Comparison of ENCODE assay signal across 8 mouse cellular contexts in genomic region chr13:60347881-60348280, GRCm38 (mm10).
DNase-seq lines count a peak whose midpoint lies in the region; ATAC-seq and TF ChIP-seq lines count a peak whose summit lies in the region.

No protein-coding gene starts in this region.

- TF ChIP-seq CTCF in stomach, postnatal 0 days (IDR thresholded peaks at IDR 0.05; ENCODE audit: low read depth): peak; percentile 42

- WGBS in forebrain, embryonic 10.5 days: 51% methylated on average over 7 of the region's 7 CpGs
- WGBS in forebrain, embryonic 15.5 days: 14% methylated on average over 7 of the region's 7 CpGs
- WGBS in hindbrain, embryonic 15.5 days: 24% methylated on average over 7 of the region's 7 CpGs
- 11% methylated on average over 7 of the region's 7 CpGs for WGBS in stomach, postnatal 0 days

- no peaks in the 10 kb centered on the region for H3K36me3 ChIP-seq in forebrain, embryonic 10.5 days (replicated peaks)
- no peaks in the 10 kb centered on the region for H3K36me3 ChIP-seq in forebrain, embryonic 15.5 days
- no peaks in the 10 kb centered on the region for H3K36me3 ChIP-seq in hindbrain, embryonic 15.5 days
- H3K36me3 ChIP-seq in stomach, postnatal 0 days (ENCODE audit: control insufficient read depth, insufficient read depth, low read length): no peaks in the 10 kb centered on the region

- ATAC-seq in forebrain, embryonic 15.5 days (replicated peaks): no peak
- ATAC-seq in hindbrain, embryonic 15.5 days (ENCODE audit: low FRiP score, low read depth): peak; percentile 42; the same call in 1 of the 2 replicates
- peak; percentile 53; the same call in 1 of the 2 replicates for ATAC-seq in stomach, postnatal 0 days (ENCODE audit: low FRiP score, low TSS enrichment)
- no peak for ATAC-seq in inflammation-experienced regulatory T-cells, adult 6 months
- ATAC-seq in granulocyte monocyte progenitor cell, adult 5-6 weeks (replicated peaks; ENCODE audit: poor library complexity, severe bottlenecking): no peak

- H3K4me2 ChIP-seq in forebrain, embryonic 15.5 days (replicated peaks): no peak overlapping the region
- H3K4me2 ChIP-seq in hindbrain, embryonic 15.5 days: no peak overlapping the region
- H3K4me2 ChIP-seq in stomach, postnatal 0 days (replicated peaks; ENCODE audit: low read depth): no peak overlapping the region

- H3K4me1 ChIP-seq in forebrain, embryonic 10.5 days: peaks cover 7% of the 10 kb centered on the region
- no peaks in the 10 kb centered on the region for H3K4me1 ChIP-seq in forebrain, embryonic 15.5 days
- H3K4me1 ChIP-seq in hindbrain, embryonic 15.5 days (replicated peaks): 0 out of 2 replicates have a peak, but pooled peaks cover 4% of the 10 kb centered on the region
- no peaks in the 10 kb centered on the region for H3K4me1 ChIP-seq in stomach, postnatal 0 days (replicated peaks; ENCODE audit: control insufficient read depth, insufficient read depth)

- H3K27me3 ChIP-seq in forebrain, embryonic 10.5 days (ENCODE audit: poor library complexity, severe bottlenecking): no peaks in the 10 kb centered on the region
- H3K27me3 ChIP-seq in forebrain, embryonic 15.5 days: no peaks in the 10 kb centered on the region
- no peaks in the 10 kb centered on the region for H3K27me3 ChIP-seq in hindbrain, embryonic 15.5 days
- H3K27me3 ChIP-seq in stomach, postnatal 0 days (ENCODE audit: control insufficient read depth, insufficient read depth, low read length): no peaks in the 10 kb centered on the region

- H3K27ac ChIP-seq in forebrain, embryonic 10.5 days: peak overlapping the region; percentile 41; the same call in 1 of the 2 replicates
- no peak overlapping the region for H3K27ac ChIP-seq in forebrain, embryonic 15.5 days (replicated peaks)
- no peak overlapping the region for H3K27ac ChIP-seq in hindbrain, embryonic 15.5 days (replicated peaks)
- H3K27ac ChIP-seq in stomach, postnatal 0 days (replicated peaks): no peak overlapping the region

- no peak overlapping the region for H3K9ac ChIP-seq in forebrain, embryonic 15.5 days (replicated peaks)
- H3K9ac ChIP-seq in hindbrain, embryonic 15.5 days: no peak overlapping the region
- no peak overlapping the region for H3K9ac ChIP-seq in stomach, postnatal 0 days (ENCODE audit: low read length)

- no peaks in the 10 kb centered on the region for H3K9me3 ChIP-seq in forebrain, embryonic 10.5 days
- H3K9me3 ChIP-seq in forebrain, embryonic 15.5 days: no peaks in the 10 kb centered on the region
- H3K9me3 ChIP-seq in hindbrain, embryonic 15.5 days: no peaks in the 10 kb centered on the region
- H3K9me3 ChIP-seq in stomach, postnatal 0 days (ENCODE audit: control insufficient read depth, low read length): no peaks in the 10 kb centered on the region

- no peak for DNase-seq in forebrain, embryonic 10.5 days (ENCODE audit: extremely low spot score, low spot score)
- peak; percentile 7 for DNase-seq in ovary, adult 18-20 months (ENCODE audit: low spot score)
- DNase-seq in ovary, postnatal 10 days (ENCODE audit: low spot score): no peak
- peak; percentile 49 for DNase-seq in stomach, postnatal 0 days (ENCODE audit: low spot score)

- no peak overlapping the region for H3K4me3 ChIP-seq in forebrain, embryonic 10.5 days
- H3K4me3 ChIP-seq in forebrain, embryonic 15.5 days: no peak overlapping the region
- no peak overlapping the region for H3K4me3 ChIP-seq in hindbrain, embryonic 15.5 days
- no peak overlapping the region for H3K4me3 ChIP-seq in stomach, postnatal 0 days (ENCODE audit: low read depth, low read length)

- TF ChIP-seq EP300 in stomach, postnatal 0 days (optimal IDR thresholded peaks at IDR 0.05): no peak

Comparison
In these comparisons a context has a peak if more than half of its experiments do, and no peak if none do; other contexts are left out.
1. DNase-seq: peak in ovary, adult 18-20 months (single experiment) and stomach, postnatal 0 days (single experiment); none in forebrain, embryonic 10.5 days (single experiment) and ovary, postnatal 10 days (single experiment).
2. ATAC-seq: peak in hindbrain, embryonic 15.5 days (single experiment) and stomach, postnatal 0 days (single experiment); none in forebrain, embryonic 15.5 days (single experiment), inflammation-experienced regulatory T-cells, adult 6 months (single experiment) and granulocyte monocyte progenitor cell, adult 5-6 weeks (single experiment).